Mouse (Mus musculus) CD8-positive naive resting alpha-beta T cell, adult 57 days (primary cell): Measurements from ENCODE around the gene Chpf. TPM values are rescaled to one million over a fixed set of nuclear protein-coding genes. Genes with fewer than 3 reads are reported as not detected.

Experiments used
- total RNA-seq: library from RNA; stranded (reverse); gene quantifications from one replicate; pipeline ENCODE4 v1.2.4, GENCODE M21; 2023

Gene Chpf
- 22.0 TPM for total RNA-seq

GRCm38 (mm10) chr1:75478916-75479634 lies at the start of gene Chpf, which contains the start of gene Tmem198:
Gene Chpf, minus strand, starts transcription at chr1:75479307.
Gene Tmem198, plus strand, starts transcription at chr1:75479532.

GRCm38 (mm10) chr1:75521321-75522031 lies 42.4 kb upstream of the Chpf start, which contains the start of gene Stk11ip:
Gene Stk11ip, plus strand, starts transcription at chr1:75521529.

GRCm38 (mm10) chr1:75507006-75507405 lies 27.9 kb upstream of the Chpf start, which contains the start of gene Inha:
Gene Inha, plus strand, starts transcription at chr1:75507077.

GRCm38 (mm10) chr1:75505956-75506831 lies 27.1 kb upstream of the Chpf start, which contains the start of gene Obsl1:
Gene Obsl1, minus strand, starts transcription at chr1:75506452.

GRCm38 (mm10) chr1:75450314-75451005 lies 28.6 kb downstream of the Chpf start, which contains the start of gene Asic4:
Gene Asic4, plus strand, starts transcription at chr1:75450436.

GRCm38 (mm10) chr1:75435475-75436328 lies 43.4 kb downstream of the Chpf start, which contains the start of gene Gmppa:
Gene Gmppa, plus strand, starts transcription at chr1:75435930.

Other genes starting within 250 kb of the Chpf start
- gene A630095N17Rik, start 247.2 kb downstream of the Chpf start, total RNA-seq = not detected
- gene Dnajb2, start 242.9 kb downstream of the Chpf start, total RNA-seq = 52.1 TPM
- gene Ptprn, start 214.8 kb downstream of the Chpf start, total RNA-seq = 0.24 TPM
- not detected for gene Resp18, start 200.9 kb downstream of the Chpf start, total RNA-seq
- gene Dnpep, start 161.3 kb downstream of the Chpf start, total RNA-seq = 34.9 TPM
- gene Des, start 119.0 kb downstream of the Chpf start, total RNA-seq = 0.21 TPM
- gene Speg, start 104.0 kb downstream of the Chpf start, total RNA-seq = 0.80 TPM
- 59.5 TPM for gene Gmppa, start 43.4 kb downstream of the Chpf start, total RNA-seq
- gene Asic4, start 28.9 kb downstream of the Chpf start, total RNA-seq = not detected
- gene Tmem198, start 225 bp upstream of the Chpf start, total RNA-seq = 3.1 TPM
- gene Obsl1, start 27.1 kb upstream of the Chpf start, total RNA-seq = 5.1 TPM
- gene Inha, start 27.8 kb upstream of the Chpf start, total RNA-seq = 3.0 TPM
- gene Stk11ip, start 42.2 kb upstream of the Chpf start, total RNA-seq = 90.9 TPM
- gene Slc4a3, start 67.0 kb upstream of the Chpf start, total RNA-seq = not detected